Mouse (Mus musculus) MEL (cell line): Measurements from ENCODE around the gene Fsip1.

Experiments
- CTCF ChIP-seq, 3 experiments: IDR thresholded peaks in 2 of 3; conservative IDR thresholded peaks in 1 of 3; 2 replicates each; pipeline ENCODE4 v1.5.1; 2011 to 2012; ENCODE audit warnings: low read length in 3 of 3, low read depth in 2 of 3, mild to moderate bottlenecking in 2 of 3, improper control_type of control experiment in 1 of 3, inconsistent platforms in 1 of 3, mixed read lengths in 1 of 3, moderate library complexity in 1 of 3; ENCODE audit not compliant: control insufficient read depth in 1 of 3, insufficient read depth in 1 of 3, poor library complexity in 1 of 3, severe bottlenecking in 1 of 3
- GABPA ChIP-seq: IDR thresholded peaks from 2 replicates; pipeline ENCODE4 v1.6.1; 2012; ENCODE audit warnings: low read depth, mild to moderate bottlenecking, inconsistent platforms, low read length, improper control_type of control experiment, moderate library complexity
- GATA1 ChIP-seq: IDR thresholded peaks from 2 replicates; pipeline ENCODE4 v1.6.1; 2011; ENCODE audit warnings: low read depth, low read length, improper control_type of control experiment
- KAT2A ChIP-seq: conservative IDR thresholded peaks from 2 replicates; pipeline ENCODE4 v1.6.1; 2012; ENCODE audit warnings: low read depth, low read length, improper control_type of control experiment, inconsistent platforms
- MYC ChIP-seq: IDR thresholded peaks from 2 replicates; pipeline ENCODE4 v1.6.1; 2011; ENCODE audit warnings: low read depth, mild to moderate bottlenecking, low read length, improper control_type of control experiment, moderate library complexity
- POLR2A ChIP-seq, 2 experiments: IDR thresholded peaks; 2 replicates each; pipeline ENCODE4 v1.6.1; 2011 to 2012; ENCODE audit warnings: low read length in 2 of 2, mild to moderate bottlenecking in 2 of 2, control low read depth in 1 of 2, improper control_type of control experiment in 1 of 2, low read depth in 1 of 2, moderate library complexity in 1 of 2; ENCODE audit not compliant: control insufficient read depth in 1 of 2, insufficient read depth in 1 of 2, poor library complexity in 1 of 2
- USF1 ChIP-seq: IDR thresholded peaks from 2 replicates; pipeline ENCODE4 v1.6.1; 2014; ENCODE audit warnings: low read depth, mild to moderate bottlenecking, inconsistent platforms, low read length, improper control_type of control experiment, moderate library complexity

- TF ChIP-seq POLR2A (IDR thresholded peaks at IDR 0.05; ENCODE audit: control insufficient read depth in 1 of 2, insufficient read depth in 1 of 2, low read depth in 1 of 2, low read length in 2 of 2, poor library complexity in 1 of 2) (no peak), GATA1 (no peak), KAT2A (no peak), CTCF (IDR thresholded peaks at IDR 0.05 in 2 of 3, conservative IDR thresholded peaks at IDR 0.05 in 1 of 3; ENCODE audit: control insufficient read depth in 1 of 3, insufficient read depth in 1 of 3, low read depth in 2 of 3, low read length in 3 of 3, poor library complexity in 1 of 3, severe bottlenecking in 1 of 3) (no peak), GABPA (no peak), USF1 (no peak), MYC (no peak)
Measured at GRCm38 (mm10) chr2:118257094-118257493, 328 bp upstream of the Fsip1 start.
